Mouse (Mus musculus) activated CD4-positive, CD25-positive, alpha-beta regulatory T cell, adult 4 months (primary cell): ENCODE data around the gene Hoxd13. TPM values are rescaled to one million over a fixed set of nuclear protein-coding genes. Genes with fewer than 3 reads are reported as not detected.
A peak's percentile ranks its signal among the peaks of the same experiment; 100 is the strongest.

Experiments used
- ATAC-seq: one replicate; pipeline ENCODE4 v1.8.0; 2017
- polyA plus RNA-seq, 2 experiments: library from polyadenylated mRNA; unstranded; fragments of 100-300 nt; shearing (Covaris generic); gene quantifications; one replicate each; pipeline ENCODE4 v1.2.1; 2017

The Hoxd13 gene
- not detected for polyA plus RNA-seq

DNA sequence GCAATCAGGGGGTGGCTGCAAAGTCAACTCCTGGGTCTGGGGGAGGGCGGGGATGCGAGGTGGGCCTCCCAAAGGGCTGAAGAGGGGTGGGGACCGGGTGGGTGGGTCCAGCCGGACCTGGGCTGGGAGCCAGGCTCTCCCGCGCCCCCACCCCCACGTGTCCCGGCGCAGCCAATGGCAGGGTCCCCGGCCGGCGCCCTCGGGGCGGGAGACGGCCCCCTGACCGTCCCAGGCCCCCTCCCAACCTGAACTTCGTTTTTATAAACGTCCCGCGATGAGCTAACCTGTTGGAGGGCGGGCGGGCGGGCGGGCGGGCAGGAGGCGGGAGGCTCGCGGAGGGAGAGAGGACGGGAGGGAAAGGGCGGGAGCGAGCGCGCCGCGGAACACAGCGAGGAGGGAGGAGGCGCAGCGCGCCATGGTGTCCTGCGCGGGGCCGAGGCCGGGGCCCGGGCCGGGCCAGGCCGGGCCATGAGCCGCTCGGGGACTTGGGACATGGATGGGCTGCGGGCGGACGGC is at the start of gene Hoxd13:
Hoxd13 (plus strand) TSS at position 469 of the 516 bp plus-strand sequence.
- no peak for ATAC-seq

GRCm38 (mm10) chr2:74619676-74620246 is 48.3 kb upstream of the Hoxd13 start:
- no peak for ATAC-seq

- no peak for ATAC-seq
Measured at GRCm38 (mm10) chr2:74620368-74620767, 47.7 kb upstream of the Hoxd13 start.

GRCm38 (mm10) chr2:74635412-74635811 is 32.7 kb upstream of the Hoxd13 start:
- ATAC-seq: no peak

DNA sequence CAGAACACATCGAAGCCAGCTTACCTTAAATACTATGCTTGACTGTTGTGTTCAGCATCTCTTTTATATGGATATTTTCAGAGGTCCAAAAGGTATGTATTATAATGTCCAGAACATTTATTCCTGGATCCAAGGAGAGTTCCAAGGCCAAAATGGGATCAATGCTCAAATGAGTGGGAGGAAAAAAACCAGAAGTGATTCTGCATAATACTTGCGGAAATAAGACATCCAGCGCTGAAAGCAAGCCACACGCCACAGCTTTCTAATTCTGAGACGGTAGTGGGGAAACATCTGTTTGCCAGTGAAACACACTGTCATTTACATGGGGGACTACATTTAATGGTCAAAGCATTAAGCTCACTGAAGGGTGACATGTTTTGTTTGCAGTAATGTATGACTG is 25.7 kb upstream of the Hoxd13 start:
- no peak for ATAC-seq

- no peak for ATAC-seq
Measured at GRCm38 (mm10) chr2:74645631-74646030, 22.5 kb upstream of the Hoxd13 start.

GRCm38 (mm10) chr2:74647082-74647864 is 20.8 kb upstream of the Hoxd13 start:
- ATAC-seq: no peak

DNA sequence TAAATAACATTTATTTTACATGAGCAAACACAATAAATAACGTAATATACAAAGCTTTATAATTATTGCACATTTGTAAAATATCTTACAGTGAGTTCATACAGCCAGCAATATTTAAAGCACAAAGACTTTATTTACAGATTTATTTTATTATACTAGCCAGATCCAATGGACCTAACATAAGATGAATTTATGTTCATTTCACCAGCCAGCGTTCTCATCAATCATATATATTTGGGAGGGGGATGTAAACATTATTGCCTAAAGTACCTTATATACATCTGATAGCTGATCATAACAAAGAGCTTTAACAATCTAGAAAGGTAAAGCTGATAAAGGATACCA is 15.1 kb upstream of the Hoxd13 start:
- ATAC-seq: no peak

DNA sequence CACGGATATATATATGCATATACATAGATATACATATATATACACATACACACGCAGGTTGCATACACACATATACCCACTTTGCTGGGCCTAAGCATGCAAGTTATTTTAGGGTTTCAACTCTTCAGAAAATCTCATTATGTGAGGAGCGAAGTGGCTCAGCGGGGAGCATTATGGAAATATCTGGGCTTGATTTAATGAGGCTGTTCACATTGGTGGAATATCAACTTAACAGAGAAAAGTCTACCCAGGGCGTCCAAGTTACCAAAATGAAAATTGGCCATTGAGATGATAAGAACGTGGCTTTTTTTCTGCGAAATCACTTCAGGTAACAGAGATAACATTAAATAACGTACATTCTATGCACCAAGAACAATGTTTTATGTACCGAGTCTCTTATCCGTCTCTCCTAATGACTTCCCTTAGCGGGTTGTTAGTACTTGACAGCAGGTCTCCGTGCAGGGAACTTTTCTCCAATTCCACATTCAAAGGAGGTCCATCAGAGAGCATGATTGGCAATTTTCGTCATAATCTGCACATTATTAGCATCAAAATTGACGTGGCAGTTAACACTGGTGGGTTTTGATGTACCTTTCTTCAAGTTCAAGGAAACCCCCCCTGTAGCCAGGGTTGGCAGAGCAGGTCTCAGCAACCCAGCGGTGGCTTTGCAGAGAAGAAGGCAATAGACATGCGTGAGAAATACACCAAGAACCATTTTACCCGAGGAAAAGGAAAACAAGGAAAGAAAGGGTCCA is 14.2 kb upstream of the Hoxd13 start:
- ATAC-seq: no peak

DNA sequence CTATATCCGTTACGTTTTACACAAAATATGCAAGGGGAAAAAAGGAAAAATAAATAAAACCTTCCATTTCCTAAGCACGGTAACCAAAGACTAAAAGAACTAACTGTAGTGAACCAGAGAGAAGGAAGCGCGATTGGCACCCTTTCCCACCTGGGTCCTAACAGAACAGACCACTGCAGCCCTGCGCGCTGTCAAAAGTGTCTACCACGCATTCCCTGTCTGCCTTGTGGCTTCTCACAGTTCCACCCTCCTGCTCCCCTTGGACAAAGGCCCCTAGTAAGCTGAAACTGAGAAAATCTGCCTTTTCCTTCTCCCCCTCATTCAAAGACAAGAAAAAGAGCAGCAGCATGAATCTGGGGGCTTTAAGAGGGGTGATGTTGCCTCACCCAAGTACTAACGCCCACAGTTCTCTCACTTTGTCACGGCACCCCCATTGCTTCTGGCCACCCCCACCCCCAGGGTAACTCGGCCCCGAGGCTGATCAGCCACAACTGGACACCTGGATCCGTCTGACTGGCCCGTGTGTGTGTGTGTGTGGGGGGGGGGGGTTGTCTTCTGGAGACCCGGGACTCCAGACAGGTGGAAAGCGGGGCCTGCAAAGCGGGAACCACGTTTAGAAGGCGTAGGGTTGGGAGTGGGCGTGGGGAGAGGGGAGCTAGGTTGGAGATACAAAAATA is 13.2 kb upstream of the Hoxd13 start:
- no peak for ATAC-seq

DNA sequence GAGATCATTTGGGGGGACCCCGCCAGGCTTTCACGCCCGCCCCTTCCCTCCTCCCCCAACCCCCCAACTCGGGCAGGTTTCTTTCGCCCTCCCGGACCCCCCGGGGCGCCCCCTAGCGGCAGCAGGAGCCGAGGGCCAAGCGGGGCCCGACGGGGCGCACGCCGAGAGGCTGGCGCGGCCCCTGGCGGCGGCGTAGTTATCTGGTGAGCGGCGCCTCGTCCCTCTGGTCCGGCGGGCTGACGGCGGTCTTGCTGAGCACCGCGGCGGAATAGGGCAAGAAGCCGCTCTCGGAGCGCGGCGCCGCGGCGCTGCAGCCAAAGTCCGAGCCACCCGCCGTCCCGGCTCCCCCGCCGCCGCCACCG is 12.7 kb upstream of the Hoxd13 start:
- ATAC-seq: no peak

GRCm38 (mm10) chr2:74655821-74656631 is 12.1 kb upstream of the Hoxd13 start:
- peak; percentile 41 for ATAC-seq

DNA sequence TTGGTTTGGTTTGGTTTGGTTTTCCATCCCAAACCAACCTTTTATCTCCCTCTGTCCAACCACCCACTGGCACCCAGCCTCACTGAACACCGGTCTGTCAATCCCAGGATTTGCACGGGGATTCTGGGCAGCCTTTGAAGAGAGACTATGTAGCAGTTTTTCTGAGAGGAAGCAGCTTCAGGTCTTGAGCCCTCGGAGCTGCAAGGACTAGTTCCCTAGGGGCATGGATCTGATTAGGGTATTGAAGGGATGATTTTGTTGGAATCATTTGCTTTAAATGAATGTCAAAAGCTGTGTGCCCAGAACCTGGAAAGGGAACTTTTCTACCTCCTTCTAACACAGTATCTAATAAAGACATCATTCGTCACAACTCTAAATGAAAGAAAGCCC is 11.5 kb upstream of the Hoxd13 start:
- ATAC-seq: no peak

DNA sequence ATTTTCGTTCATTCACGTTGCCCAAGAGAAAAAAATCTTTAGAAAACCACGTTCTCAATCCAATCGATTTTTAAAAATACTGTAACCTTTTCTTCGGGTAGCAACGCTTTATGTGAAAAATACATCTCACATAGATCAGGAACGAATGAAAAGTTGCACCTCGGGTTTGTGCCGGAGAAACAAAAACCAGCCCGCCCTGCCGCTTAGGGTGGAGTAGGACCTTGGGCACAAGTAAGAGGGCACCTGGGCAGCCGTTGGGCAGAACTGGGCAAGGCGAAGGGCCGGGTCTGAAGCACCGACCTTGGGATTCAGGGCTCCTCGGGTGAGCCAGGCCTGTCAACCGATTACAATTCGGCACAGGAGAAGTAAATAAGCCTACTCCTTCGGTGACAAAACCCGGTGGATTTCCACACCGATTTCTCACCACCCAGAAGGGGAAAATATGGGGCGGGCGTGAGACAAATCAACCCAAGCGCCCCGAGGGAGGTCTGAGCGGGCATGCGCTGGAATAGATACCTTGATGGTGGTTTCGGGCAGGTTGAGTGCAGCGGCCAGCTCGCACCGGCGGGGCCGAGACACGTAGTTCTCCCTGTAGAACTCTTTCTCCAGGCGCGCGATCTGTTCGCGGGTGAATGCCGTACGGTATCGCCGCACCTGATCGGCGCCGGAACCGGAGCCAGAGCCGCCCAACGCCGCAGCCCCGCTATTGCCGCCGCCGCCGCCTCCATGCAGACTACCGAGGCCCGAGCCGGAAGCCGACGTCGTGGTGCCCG is 10.7 kb upstream of the Hoxd13 start:
- ATAC-seq: no peak

DNA sequence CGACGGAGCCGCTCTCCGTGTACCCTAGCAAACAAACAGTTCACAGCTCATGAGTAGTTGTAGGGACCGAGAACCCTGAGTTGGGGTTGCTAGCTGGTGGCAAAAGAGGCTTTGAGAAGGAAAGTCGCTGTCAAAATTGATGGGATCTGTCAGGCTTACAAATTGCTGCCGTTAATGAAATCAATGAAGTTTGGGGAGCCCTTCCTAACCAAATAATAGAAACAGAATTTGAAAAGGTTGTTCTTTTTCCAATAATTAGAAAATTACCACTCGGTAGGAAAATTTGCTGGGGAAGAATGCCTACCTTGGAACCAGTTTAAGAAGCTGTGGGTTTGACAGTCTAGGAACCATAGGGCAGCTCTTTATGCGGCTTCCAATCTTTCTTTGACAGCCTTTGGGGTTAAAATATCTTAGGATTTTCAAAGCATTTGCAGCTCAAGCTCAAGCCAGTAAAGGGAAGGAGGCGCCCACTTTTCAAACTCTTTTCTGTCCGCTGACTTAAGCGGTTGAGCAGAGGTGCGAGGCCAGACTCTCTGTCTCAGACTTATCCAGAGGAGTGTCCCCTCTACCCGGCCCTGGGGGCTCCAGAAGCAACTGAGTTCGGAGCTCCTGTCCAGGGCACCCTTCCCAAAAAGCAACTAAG is 10.0 kb upstream of the Hoxd13 start:
- no peak for ATAC-seq

- ATAC-seq: no peak
Measured at GRCm38 (mm10) chr2:74658667-74659371, 9.3 kb upstream of the Hoxd13 start.

GRCm38 (mm10) chr2:74659507-74660005 is 8.6 kb upstream of the Hoxd13 start, which contains the start of gene Evx2:
Gene Evx2 (minus strand): TSS chr2:74659557.
- ATAC-seq: no peak

DNA sequence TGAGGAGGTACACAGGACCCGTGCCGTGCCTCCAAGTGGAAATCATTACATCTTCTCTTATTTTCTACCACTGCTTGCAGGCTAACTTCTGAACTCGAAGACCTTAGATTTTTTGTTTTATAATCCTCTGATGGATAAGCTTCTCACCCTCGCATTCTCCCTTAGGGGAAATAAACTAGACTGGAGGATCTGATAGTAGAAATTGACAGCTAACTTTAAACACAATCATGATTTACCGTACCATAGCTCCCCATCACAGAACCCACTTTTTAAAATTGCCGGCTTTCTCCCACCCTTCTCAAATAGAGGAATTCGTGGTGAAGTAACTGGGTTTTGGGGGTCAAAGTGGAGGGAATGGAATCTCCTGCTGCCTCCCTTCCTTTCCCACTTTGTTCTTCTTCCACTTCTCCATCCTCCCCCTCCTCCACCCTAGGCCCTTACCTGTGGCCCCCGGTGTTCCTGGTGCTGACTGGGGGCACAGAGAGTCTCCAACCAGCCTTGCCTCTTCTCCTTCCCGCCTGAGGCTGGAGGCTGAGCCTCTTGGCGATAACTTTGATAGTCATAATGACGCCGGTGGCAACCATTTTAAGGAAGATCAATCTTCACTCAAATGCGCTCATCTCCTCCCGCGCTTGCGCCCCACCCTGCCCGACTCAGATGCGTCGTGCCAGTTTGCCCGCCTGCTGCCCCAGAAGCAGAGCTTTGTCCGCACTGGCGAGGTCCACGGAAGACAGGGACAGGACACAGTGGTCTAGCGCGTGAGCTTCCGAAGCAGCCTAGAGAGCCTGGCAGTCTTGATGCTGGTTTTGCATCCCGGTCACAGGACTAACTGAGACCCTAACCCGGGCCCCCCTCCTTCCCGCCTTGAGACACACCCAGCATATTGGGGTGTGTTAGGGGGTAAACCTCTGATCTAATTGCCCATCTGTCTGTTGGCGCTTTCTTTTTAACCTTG is 7.4 kb upstream of the Hoxd13 start:
- no peak for ATAC-seq

- no peak for ATAC-seq
Measured at GRCm38 (mm10) chr2:74661685-74662084, 6.4 kb upstream of the Hoxd13 start.
